Mouse (Mus musculus) thymus, postnatal 10 days (tissue): Measurements from ENCODE around the gene Mrpl22.
"Not testable (repeated sequence)": the region's sequence is repeated elsewhere in the genome, so short reads cannot be mapped to it uniquely, and the experiment has no call there.

ENCODE experiments used
- DNase-seq, 2 experiments: peaks; one replicate each; pipeline ENCODE4 v3.0.0; 2021; ENCODE audit warnings: low spot score in 2 of 2

Gene Mrpl22

GRCm38 (mm10) chr11:58225655-58226054 lies 54.2 kb downstream of the Mrpl22 start:
- DNase-seq = peak; percentile 65 to 79

- DNase-seq = no peak
Measured at GRCm38 (mm10) chr11:58226425-58226824, 55.0 kb downstream of the Mrpl22 start.

- DNase-seq = not testable (repeated sequence)
Measured at GRCm38 (mm10) chr11:58228021-58228420, 56.6 kb downstream of the Mrpl22 start.
